Mouse (Mus musculus) heart, adult 2 months (tissue): ENCODE results near the gene Crk.

Source experiments
- CTCF ChIP-seq: fragments of 200-600 bp; IDR thresholded peaks from 2 replicates; pipeline ENCODE4 v1.8.1; 2022; ENCODE audit warnings: antibody characterized with exemption, mild to moderate bottlenecking, moderate library complexity
- EP300 ChIP-seq: fragments of 200-500 bp; IDR thresholded peaks from 2 replicates; pipeline ENCODE4 v1.6.1; 2011; ENCODE audit warnings: low read depth, low read length, control low read depth; ENCODE audit not compliant: insufficient read depth
- POLR2A ChIP-seq: fragments of 200-500 bp; IDR thresholded peaks from 2 replicates; pipeline ENCODE4 v1.6.1; 2011; ENCODE audit warnings: mild to moderate bottlenecking, low read depth, low read length, control low read depth; ENCODE audit not compliant: insufficient read depth

DNA sequence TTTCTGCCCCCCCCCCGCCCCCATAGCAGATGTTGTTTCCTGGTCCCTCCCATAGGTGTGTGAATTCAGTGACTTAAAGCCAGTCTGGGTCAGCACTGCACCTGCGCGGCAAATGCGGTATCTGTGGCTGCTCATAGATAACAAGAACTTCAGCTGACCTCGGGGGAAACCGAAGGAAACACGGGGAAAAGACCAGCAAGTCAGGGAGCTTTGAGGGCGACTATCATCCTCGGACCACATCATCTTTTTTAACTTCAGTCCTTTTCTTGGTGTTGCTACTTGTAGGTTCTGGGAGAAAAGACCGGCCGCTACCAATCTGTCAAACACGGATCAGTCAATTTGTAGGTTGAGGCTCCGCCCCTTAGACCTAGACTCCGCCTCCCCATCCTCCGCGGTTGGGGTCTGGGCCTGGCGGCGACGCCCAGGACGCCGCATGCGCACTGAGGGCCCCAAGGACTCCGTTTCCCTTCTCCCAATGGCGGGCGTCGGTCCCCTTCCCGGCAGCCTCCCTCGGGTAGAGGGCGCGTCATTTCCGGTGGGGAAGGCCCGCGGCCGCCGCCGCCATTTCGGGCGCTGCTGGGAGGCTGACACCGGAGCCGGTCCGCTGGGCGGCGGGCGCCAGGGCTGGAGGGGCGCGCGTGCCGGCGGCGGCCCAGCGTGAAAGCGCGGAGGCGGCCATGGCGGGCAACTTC is at the start of gene Crk:
- TF ChIP-seq POLR2A (peak; percentile 53), CTCF (no peak), EP300 (no peak)
